9 mouse cellular contexts compared by ENCODE assay signal in the genomic region with DNA sequence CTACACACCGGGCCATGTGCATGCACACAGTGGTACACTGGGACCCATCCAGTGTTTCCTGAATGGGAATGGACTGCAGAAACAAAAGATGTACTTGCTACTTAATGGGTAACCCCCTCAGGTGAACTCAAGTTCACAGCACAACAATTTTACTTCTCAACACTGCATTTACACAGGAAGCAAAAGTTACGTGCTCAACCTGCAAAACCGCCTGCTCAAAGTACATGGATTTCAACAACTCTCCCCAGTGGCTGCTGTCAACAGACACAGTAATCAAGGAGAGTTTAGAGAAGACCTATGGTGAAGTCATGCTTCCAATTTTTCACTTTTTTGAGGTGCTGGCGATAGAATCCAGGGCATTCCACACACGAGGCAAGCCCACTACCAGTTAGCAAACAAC. TPM values are rescaled to one million over a fixed set of nuclear protein-coding genes. Genes with fewer than 3 reads are reported as not detected.
DNase-seq lines count a peak whose midpoint lies in the region; ATAC-seq and TF ChIP-seq lines count a peak whose summit lies in the region.
"Had no signal": no experiment of that assay in that cellular context is flagged by ENCODE, and none has a peak within 500 bp of the region (broad histone marks: within the 10 kb centered on the region; RNA-seq: fewer than 3 reads in every experiment).

No protein-coding gene starts in this region.

- H3K4me1 ChIP-seq in kidney, postnatal 0 days (replicated peaks; ENCODE audit: insufficient read depth, low read length), result no peaks in the 10 kb centered on the region
- peaks cover 18% of the 10 kb centered on the region for H3K4me1 ChIP-seq in embryonic facial prominence, embryonic 14.5 days (ENCODE audit: control insufficient read depth, insufficient read depth, low read length)
- H3K4me1 ChIP-seq in limb, embryonic 10.5 days, result peaks cover 17% of the 10 kb centered on the region
- H3K4me1 ChIP-seq in neural tube, embryonic 13.5 days (replicated peaks), result peaks cover 37% of the 10 kb centered on the region

- H3K27ac ChIP-seq in kidney, postnatal 0 days, result no peak overlapping the region
- H3K27ac ChIP-seq in embryonic facial prominence, embryonic 14.5 days (replicated peaks; ENCODE audit: low read depth, low read length), result no peak overlapping the region
- no peak overlapping the region for H3K27ac ChIP-seq in limb, embryonic 10.5 days
- H3K27ac ChIP-seq in neural tube, embryonic 13.5 days (replicated peaks), result no peak overlapping the region

- no peak for ATAC-seq in kidney, postnatal 0 days (replicated peaks; ENCODE audit: low FRiP score, low read depth)
- no peak for ATAC-seq in embryonic facial prominence, embryonic 14.5 days (ENCODE audit: low read depth)
- ATAC-seq in neural tube, embryonic 13.5 days (ENCODE audit: low read depth), result no peak
- ATAC-seq: lung, postnatal 0 days had no signal

- peak overlapping the region; percentile 25; the same call in 1 of the 2 replicates for H3K9ac ChIP-seq in kidney, postnatal 0 days (ENCODE audit: low read depth, low read length)
- H3K9ac ChIP-seq in embryonic facial prominence, embryonic 14.5 days (ENCODE audit: low read depth, low read length), result peak overlapping the region; percentile 15; the same call in 1 of the 2 replicates
- peak overlapping the region; percentile 59 for H3K9ac ChIP-seq in neural tube, embryonic 13.5 days

- no peak for DNase-seq in kidney, postnatal 0 days (ENCODE audit: low spot score)
- DNase-seq in kidney, adult 9 months, result no peak
- DNase-seq in embryonic facial prominence, embryonic 14.5 days (ENCODE audit: low spot score), result no peak
- DNase-seq in limb, embryonic 10.5 days (ENCODE audit: low spot score), result no peak
- DNase-seq in c-Kit-positive CD71-positive TER-119-positive erythroid progenitor cells, embryonic 14.5 days (ENCODE audit: low spot score), result no peak
- DNase-seq in thymus, postnatal 10 days (ENCODE audit: low spot score in 2 of 2), result no peak
- no peak for DNase-seq in gastrocnemius, postnatal 10 days

- 47% methylated on average over 5 of the region's 5 CpGs for WGBS in kidney, postnatal 0 days
- 40% methylated on average over 5 of the region's 5 CpGs for WGBS in embryonic facial prominence, embryonic 14.5 days
- 68% methylated on average over 5 of the region's 5 CpGs for WGBS in limb, embryonic 10.5 days
- 71% methylated on average over 5 of the region's 5 CpGs for WGBS in neural tube, embryonic 13.5 days

- H3K4me3 ChIP-seq in kidney, postnatal 0 days (replicated peaks; ENCODE audit: low read depth, low read length), result no peak overlapping the region
- peak overlapping the region; percentile 77 for H3K4me3 ChIP-seq in embryonic facial prominence, embryonic 14.5 days (ENCODE audit: low read depth, low read length)
- peak overlapping the region; percentile 82 for H3K4me3 ChIP-seq in limb, embryonic 10.5 days
- peak overlapping the region; percentile 70 for H3K4me3 ChIP-seq in neural tube, embryonic 13.5 days

- H3K27me3 ChIP-seq in kidney, postnatal 0 days (ENCODE audit: insufficient read depth, low read length), result no peaks in the 10 kb centered on the region
- no peaks in the 10 kb centered on the region for H3K27me3 ChIP-seq in embryonic facial prominence, embryonic 14.5 days (replicated peaks; ENCODE audit: control insufficient read depth, insufficient read depth, low read length)
- no peaks in the 10 kb centered on the region for H3K27me3 ChIP-seq in limb, embryonic 10.5 days (ENCODE audit: low read depth, poor library complexity, severe bottlenecking)
- no peaks in the 10 kb centered on the region for H3K27me3 ChIP-seq in neural tube, embryonic 13.5 days

- peaks cover 5% of the 10 kb centered on the region; the same call in 1 of the 2 replicates for H3K36me3 ChIP-seq in kidney, postnatal 0 days (ENCODE audit: insufficient read depth, low read length)
- H3K36me3 ChIP-seq in embryonic facial prominence, embryonic 14.5 days (ENCODE audit: control insufficient read depth, insufficient read depth, low read length), result peaks cover 29% of the 10 kb centered on the region
- H3K36me3 ChIP-seq in limb, embryonic 10.5 days, result peaks cover 29% of the 10 kb centered on the region
- H3K36me3 ChIP-seq in neural tube, embryonic 13.5 days, result peaks cover 26% of the 10 kb centered on the region

- H3K4me2 ChIP-seq in kidney, postnatal 0 days (ENCODE audit: low read length), result peak overlapping the region; percentile 67
- peak overlapping the region; percentile 87 for H3K4me2 ChIP-seq in embryonic facial prominence, embryonic 14.5 days (ENCODE audit: low read depth, low read length)
- H3K4me2 ChIP-seq in neural tube, embryonic 13.5 days, result peak overlapping the region; percentile 88

- no peaks in the 10 kb centered on the region for H3K9me3 ChIP-seq in kidney, postnatal 0 days (replicated peaks; ENCODE audit: low read length)
- H3K9me3 ChIP-seq in embryonic facial prominence, embryonic 14.5 days (ENCODE audit: control insufficient read depth, low read length), result no peaks in the 10 kb centered on the region
- H3K9me3 ChIP-seq in limb, embryonic 10.5 days (replicated peaks), result no peaks in the 10 kb centered on the region
- H3K9me3 ChIP-seq in neural tube, embryonic 13.5 days, result no peaks in the 10 kb centered on the region

- TF ChIP-seq CTCF in kidney, postnatal 0 days (IDR thresholded peaks at IDR 0.05; ENCODE audit: low read depth), result no peak

RNA-seq across cellular contexts. Expression of a gene that starts 1.6 kb away (rescaled TPM):
- polyA plus RNA-seq in kidney, postnatal 0 days (2015; fragmentation: Nextera tagmentation; extraction: Ambion mirVana), result 106 TPM in 2 replicates
- 107 and 113 TPM in 2 replicates for polyA plus RNA-seq in embryonic facial prominence, embryonic 14.5 days (2014; fragmentation: Nextera tagmentation; extraction: Ambion mirVana)
- polyA plus RNA-seq in limb, embryonic 10.5 days (2016; fragmentation: Nextera tagmentation; extraction: Ambion mirVana), result 147 and 161 TPM in 2 replicates
- polyA plus RNA-seq in neural tube, embryonic 13.5 days (2015; fragmentation: Nextera tagmentation; extraction: Ambion mirVana), result 96.6 and 98.6 TPM in 2 replicates
- total RNA-seq in gastrocnemius, postnatal 10 days (2021), result 10 to 100 TPM; 25.9 to 28.3 TPM

RNA-seq across cellular contexts. Expression of a gene that starts 1.8 kb away (rescaled TPM):
- polyA plus RNA-seq in kidney, postnatal 0 days (2015; fragmentation: Nextera tagmentation; extraction: Ambion mirVana), result 5.8 and 6.1 TPM in 2 replicates
- 13.0 and 16.0 TPM in 2 replicates for polyA plus RNA-seq in embryonic facial prominence, embryonic 14.5 days (2014; fragmentation: Nextera tagmentation; extraction: Ambion mirVana)
- polyA plus RNA-seq in limb, embryonic 10.5 days (2016; fragmentation: Nextera tagmentation; extraction: Ambion mirVana), result 13.6 and 15.4 TPM in 2 replicates
- 12.8 and 14.2 TPM in 2 replicates for polyA plus RNA-seq in neural tube, embryonic 13.5 days (2015; fragmentation: Nextera tagmentation; extraction: Ambion mirVana)
- total RNA-seq in gastrocnemius, postnatal 10 days (2021), result 10 to 100 TPM; 17.2 to 17.6 TPM

RNA-seq across cellular contexts. Expression of a gene that starts 22.6 kb away (rescaled TPM):
- polyA plus RNA-seq in kidney, postnatal 0 days (2015; fragmentation: Nextera tagmentation; extraction: Ambion mirVana), result 65.8 and 71.7 TPM in 2 replicates
- 53.8 and 57.7 TPM in 2 replicates for polyA plus RNA-seq in embryonic facial prominence, embryonic 14.5 days (2014; fragmentation: Nextera tagmentation; extraction: Ambion mirVana)
- polyA plus RNA-seq in limb, embryonic 10.5 days (2016; fragmentation: Nextera tagmentation; extraction: Ambion mirVana), result 35.9 and 39.1 TPM in 2 replicates
- polyA plus RNA-seq in neural tube, embryonic 13.5 days (2015; fragmentation: Nextera tagmentation; extraction: Ambion mirVana), result 67.1 and 74.4 TPM in 2 replicates
- 10 to 100 TPM; 81.5 to 82.3 TPM for total RNA-seq in gastrocnemius, postnatal 10 days (2021)
